Mouse (Mus musculus): Measurements from ENCODE around the gene Gm21874. TPM values are rescaled to one million over a fixed set of nuclear protein-coding genes. Genes with fewer than 3 reads are reported as not detected.

Gm21874 gene
- not detected for polyA plus RNA-seq (2014; fragmentation: Illumina TruSeq; extraction: RNeasy Lipid Tissue Mini Kit (QIAGEN cat#74804); ENCODE audit: low read depth, low replicate concordance)

GRCm38 (mm10) chrY:9416048-9416447 is at the start of gene Gm21874:
Gene Gm21874, minus strand, starts transcription at chrY:9416148.

Other genes with a start within 250 kb of the Gm21874 start
- gene Gm21721, start 214.0 kb downstream of the Gm21874 start, polyA plus RNA-seq (2014; fragmentation: Illumina TruSeq; extraction: RNeasy Lipid Tissue Mini Kit (QIAGEN cat#74804); ENCODE audit: low read depth, low replicate concordance): not detected
- gene Gm21812, start 69.0 kb downstream of the Gm21874 start, polyA plus RNA-seq (2014; fragmentation: Illumina TruSeq; extraction: RNeasy Lipid Tissue Mini Kit (QIAGEN cat#74804); ENCODE audit: low read depth, low replicate concordance): not detected